Comparison of ENCODE assay signal across 8 mouse cellular contexts in the genomic region with DNA sequence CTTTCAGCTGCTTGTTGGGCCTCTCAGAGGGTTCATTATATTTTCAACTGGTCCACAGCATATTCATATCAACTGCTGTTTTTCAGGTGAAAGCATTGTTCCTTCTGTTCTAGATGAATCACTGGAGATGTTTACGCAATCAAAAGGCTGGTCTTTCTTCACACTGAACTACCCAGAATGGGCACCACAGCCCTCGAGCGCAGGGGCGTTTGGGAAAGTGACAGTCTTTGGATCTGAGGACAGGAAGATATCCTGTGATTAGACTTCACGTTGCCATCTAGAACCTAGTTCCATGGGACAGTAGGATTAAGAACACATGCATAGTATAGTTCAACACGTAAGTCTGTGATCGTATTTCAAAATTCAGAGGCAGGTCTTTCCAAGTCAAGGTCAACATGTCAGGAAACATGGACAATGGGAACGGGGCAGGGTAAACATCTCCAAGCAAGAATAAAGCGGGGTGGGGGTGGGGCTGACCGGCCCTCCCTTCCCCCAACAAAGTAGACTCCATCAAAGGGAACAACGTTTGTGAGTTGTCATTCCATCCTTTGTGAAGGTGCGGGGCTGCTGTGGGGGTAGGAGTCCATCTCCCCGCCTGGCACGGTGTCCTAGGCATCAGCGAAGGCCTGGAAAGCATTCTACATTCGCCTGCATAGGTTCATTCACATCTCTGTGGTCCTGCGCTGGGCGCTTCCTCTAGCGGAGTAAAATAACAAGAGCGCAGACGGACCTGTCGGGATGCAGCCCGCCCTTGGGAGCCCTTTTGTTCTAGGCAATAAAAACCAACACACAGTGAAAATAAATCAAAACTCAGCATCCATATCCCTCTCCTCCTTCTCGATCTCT. TPM values are rescaled to one million over a fixed set of nuclear protein-coding genes. Genes with fewer than 3 reads are reported as not detected.
DNase-seq lines count a peak whose midpoint lies in the region; ATAC-seq lines count a peak whose summit lies in the region.

A gene (plus strand): TSS at position 806 of the 846 bp plus-strand sequence.

- H3K9me3 ChIP-seq in heart, embryonic 15.5 days (replicated peaks) = no peaks in the 10 kb centered on the region
- no peaks in the 10 kb centered on the region for H3K9me3 ChIP-seq in stomach, embryonic 14.5 days (ENCODE audit: control insufficient read depth, low read depth, low read length)

- no peak; the same call in 1 of the 2 replicates for ATAC-seq in heart, embryonic 15.5 days (replicated peaks; ENCODE audit: insufficient number of reproducible peaks, insufficient read depth, low FRiP score, low read depth)
- peak; percentile 25; the same call in 1 of the 2 replicates for ATAC-seq in stomach, embryonic 14.5 days (ENCODE audit: insufficient number of reproducible peaks, insufficient read depth, low FRiP score, low read depth)
- ATAC-seq in inflammation-experienced regulatory T-cells, adult 6 months = no peak

- no peaks in the 10 kb centered on the region for H3K36me3 ChIP-seq in heart, embryonic 15.5 days
- H3K36me3 ChIP-seq in stomach, embryonic 14.5 days (ENCODE audit: control insufficient read depth, insufficient read depth, low read length) = no peaks in the 10 kb centered on the region

- peak within 1 kb of the TSS; percentile 78 for H3K4me3 ChIP-seq in heart, embryonic 15.5 days
- peak within 1 kb of the TSS; percentile 55 for H3K4me3 ChIP-seq in stomach, embryonic 14.5 days (ENCODE audit: low read depth, low read length)

- peak within 1 kb of the TSS; percentile 75 for H3K9ac ChIP-seq in heart, embryonic 15.5 days
- H3K9ac ChIP-seq in stomach, embryonic 14.5 days (replicated peaks; ENCODE audit: low read depth, low read length) = peak within 1 kb of the TSS; percentile 53

- no peaks in the 10 kb centered on the region for H3K27me3 ChIP-seq in heart, embryonic 15.5 days
- H3K27me3 ChIP-seq in stomach, embryonic 14.5 days (ENCODE audit: control insufficient read depth, insufficient read depth, low read length) = no peaks in the 10 kb centered on the region

- H3K27ac ChIP-seq in heart, embryonic 15.5 days = peak within 1 kb of the TSS; percentile 89
- H3K27ac ChIP-seq in stomach, embryonic 14.5 days (ENCODE audit: low read length) = peak within 1 kb of the TSS; percentile 61

- WGBS in heart, embryonic 15.5 days = 13% methylated on average over 24 of the region's 24 CpGs
- WGBS in stomach, embryonic 14.5 days = 14% methylated on average over 24 of the region's 24 CpGs

- DNase-seq in urinary bladder, adult 2 months (ENCODE audit: low spot score) = peak; percentile 29
- no peak for DNase-seq in urinary bladder, postnatal 36 days (ENCODE audit: low spot score in 2 of 2)
- DNase-seq in embryo, embryonic 11 days = peak; percentile 71
- DNase-seq in kidney, postnatal 4 days = peak; percentile 37 to 54
- DNase-seq in lung, postnatal 10 days = peak; percentile 38

- H3K4me2 ChIP-seq in heart, embryonic 15.5 days = peak within 1 kb of the TSS; percentile 94
- peak within 1 kb of the TSS; percentile 98 for H3K4me2 ChIP-seq in stomach, embryonic 14.5 days (replicated peaks; ENCODE audit: low read depth, low read length)

- peaks cover 5% of the 10 kb centered on the region for H3K4me1 ChIP-seq in heart, embryonic 15.5 days (replicated peaks)
- no peaks in the 10 kb centered on the region for H3K4me1 ChIP-seq in stomach, embryonic 14.5 days (ENCODE audit: control insufficient read depth, insufficient read depth, low read length)

RNA-seq across cellular contexts. Expression of the gene that starts here (rescaled TPM):
- polyA plus RNA-seq in urinary bladder, adult 2 months (2012; rRNA removed) = 11.5 and 23.5 TPM in 2 replicates
- polyA plus RNA-seq in heart, embryonic 15.5 days (2015; fragmentation: Nextera tagmentation; extraction: Ambion mirVana) = 10.1 and 11.5 TPM in 2 replicates
- 10.1 and 11.2 TPM in 2 replicates for polyA plus RNA-seq in stomach, embryonic 14.5 days (2014; fragmentation: Nextera tagmentation; extraction: Ambion mirVana)
- polyA plus RNA-seq in inflammation-experienced regulatory T-cells, adult 6 months (2017; shearing (Covaris generic)) = not detected

Comparison
In these comparisons a context has a peak if more than half of its experiments do, and no peak if none do; other contexts are left out.
1. RNA of the gene that starts here (polyA plus RNA-seq): 11.5 to 23.5 TPM in urinary bladder, adult 2 months, 10.1 to 11.2 TPM in stomach, embryonic 14.5 days and 10.1 to 11.5 TPM in heart, embryonic 15.5 days; not detected in inflammation-experienced regulatory T-cells, adult 6 months; every median in the first group is over 10 times any median in the second.
2. DNase-seq: peak in urinary bladder, adult 2 months (single experiment), embryo, embryonic 11 days (single experiment), kidney, postnatal 4 days (2 of 2) and lung, postnatal 10 days (single experiment); none in urinary bladder, postnatal 36 days (0 of 2).